Mouse (Mus musculus) spleen, postnatal 36 days (tissue): Measurements from ENCODE around the gene Rapgef6.
A peak's percentile ranks its signal among the peaks of the same experiment; 100 is the strongest.
"Not testable (repeated sequence)": the region's sequence is repeated elsewhere in the genome, so short reads cannot be mapped to it uniquely, and the experiment has no call there.

Experiments used
- DNase-seq, 2 experiments: peaks; one replicate each; pipeline ENCODE4 v3.0.0; 2022; ENCODE audit warnings: low spot score in 2 of 2, mixed read lengths in 1 of 2

Rapgef6 gene

DNA sequence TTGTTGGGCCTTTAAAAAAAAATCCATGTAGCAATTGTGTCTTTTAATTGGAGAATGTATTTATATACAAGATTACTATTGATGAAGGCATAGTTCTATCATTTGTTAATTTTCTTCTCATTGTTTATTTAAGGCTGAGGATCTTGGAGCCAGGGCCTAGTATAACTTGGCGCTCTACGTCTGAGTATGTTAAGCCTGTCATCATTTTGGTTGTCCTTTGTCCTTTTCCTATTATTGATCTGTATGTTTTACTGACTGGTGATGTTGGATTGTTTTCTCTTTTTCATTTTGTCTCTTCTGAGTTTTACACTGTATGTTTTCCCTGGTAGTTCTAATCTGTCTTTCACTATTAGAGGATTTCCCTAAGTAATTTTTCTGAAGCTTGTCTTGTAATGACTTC is 52.1 kb downstream of the Rapgef6 start:
- no peak for DNase-seq

- DNase-seq, result no peak
Observed at GRCm38 (mm10) chr11:54592585-54592984, 69.9 kb downstream of the Rapgef6 start.

DNA sequence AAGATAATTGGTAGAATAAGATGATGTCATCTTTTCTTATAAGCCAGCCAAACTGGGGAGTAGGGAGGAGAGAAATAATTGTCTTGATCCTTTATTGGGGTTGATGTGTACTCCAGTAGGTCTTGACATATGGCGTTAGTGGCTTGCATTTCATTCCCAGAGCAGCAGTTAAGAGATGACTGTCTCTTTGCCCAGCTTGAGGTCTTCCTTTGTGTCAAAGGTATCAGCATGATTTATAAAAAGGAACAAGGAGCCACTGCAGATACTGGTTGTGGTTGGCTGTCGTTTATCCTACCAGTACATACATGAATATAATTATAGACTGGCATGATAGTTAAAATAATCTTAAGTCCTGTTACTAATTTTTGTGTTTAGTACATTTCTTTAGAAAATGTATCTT is 71.4 kb downstream of the Rapgef6 start:
- DNase-seq, result no peak

GRCm38 (mm10) chr11:54595053-54595452 is 72.4 kb downstream of the Rapgef6 start:
- peak in 1 of 2 experiments; percentile 3 for DNase-seq

- no peak for DNase-seq
Observed at GRCm38 (mm10) chr11:54595905-54596555, 73.4 kb downstream of the Rapgef6 start.

DNA sequence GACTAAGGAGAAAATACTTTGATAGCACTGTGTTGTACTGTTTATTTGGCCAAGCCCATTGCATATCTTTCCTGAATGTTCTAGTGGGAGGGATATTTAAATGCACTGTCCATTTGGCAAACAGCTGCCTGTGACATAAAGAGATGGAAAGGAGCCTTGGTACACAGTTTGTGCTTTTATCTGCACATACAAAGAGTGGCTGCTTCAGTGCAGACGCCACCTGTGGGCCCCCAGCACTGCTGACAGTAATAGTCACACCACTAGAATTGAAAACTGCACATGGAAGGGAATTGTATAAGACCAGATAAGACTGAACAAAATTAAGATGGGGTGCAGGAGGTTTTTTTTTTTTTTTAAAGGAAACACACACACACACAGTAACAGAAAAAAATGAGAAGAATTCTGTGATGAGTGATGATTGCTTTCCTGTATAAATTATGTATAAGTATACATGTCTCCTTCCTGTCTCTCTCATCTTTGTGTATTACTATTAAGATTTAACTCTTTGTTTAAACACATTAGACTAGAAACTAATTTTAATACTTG is 75.3 kb downstream of the Rapgef6 start:
- no peak for DNase-seq

GRCm38 (mm10) chr11:54601121-54601520 is 78.5 kb downstream of the Rapgef6 start:
- no peak for DNase-seq

DNA sequence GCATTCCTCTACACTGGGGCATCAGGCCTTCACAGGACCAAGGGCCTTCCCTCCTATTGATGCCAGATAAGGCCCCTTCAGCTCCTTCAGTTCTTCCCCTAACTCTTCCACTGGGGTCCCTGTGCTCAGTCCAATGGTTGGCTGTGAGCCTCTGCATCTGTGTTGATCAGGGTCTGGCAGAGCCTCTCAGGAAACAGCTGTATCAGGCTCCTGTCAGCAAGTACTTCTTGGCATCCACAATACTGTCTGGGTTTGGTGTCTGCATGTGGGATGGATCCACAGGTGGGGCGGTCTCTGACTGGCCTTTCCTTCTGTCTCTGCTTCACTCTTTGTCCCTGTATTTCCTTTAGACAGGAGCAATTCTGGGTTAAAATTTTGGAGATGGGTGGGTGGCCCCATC is 80.1 kb downstream of the Rapgef6 start:
- not testable (repeated sequence) for DNase-seq

DNA sequence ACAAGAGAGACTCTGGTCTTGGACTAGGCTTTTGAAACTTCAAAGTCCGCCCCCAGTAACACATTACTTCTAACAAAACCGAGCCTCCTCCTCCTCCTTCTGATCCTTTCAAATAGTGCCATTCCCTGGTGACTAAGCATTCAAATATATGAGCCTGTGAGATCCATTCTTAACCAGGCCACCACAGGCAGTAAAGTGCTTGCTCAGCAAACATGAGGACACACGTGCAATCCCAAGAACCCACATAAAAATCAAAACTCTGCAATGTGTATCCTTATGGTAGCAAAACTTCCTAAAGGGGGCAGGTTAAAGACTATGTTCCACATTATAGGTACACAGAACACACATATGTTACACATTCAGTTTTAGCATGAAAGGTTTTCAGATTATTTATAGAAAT is 81.8 kb downstream of the Rapgef6 start:
- no peak for DNase-seq

GRCm38 (mm10) chr11:54613628-54614027 is 91.0 kb downstream of the Rapgef6 start:
- DNase-seq, result no peak

DNA sequence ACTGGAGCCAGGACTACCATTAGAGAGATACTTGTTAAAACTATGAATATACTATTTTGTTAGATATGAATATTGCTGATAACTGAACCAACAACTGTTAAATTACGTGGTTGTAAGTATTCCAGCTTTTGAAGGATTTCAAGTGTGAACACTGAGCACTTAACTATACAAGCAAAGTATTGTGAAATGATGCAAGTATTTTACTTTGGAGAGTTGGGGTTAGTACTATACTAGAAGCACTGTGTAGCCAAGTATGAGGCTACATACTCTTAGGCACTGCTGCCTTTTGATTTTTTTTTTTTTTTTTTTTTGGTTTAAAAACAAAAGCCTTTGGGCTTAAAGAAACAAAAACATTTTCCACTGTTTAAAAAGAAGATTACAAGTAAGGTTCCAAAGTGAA is 91.9 kb downstream of the Rapgef6 start:
- no peak for DNase-seq

GRCm38 (mm10) chr11:54618841-54619240 is 96.2 kb downstream of the Rapgef6 start:
- DNase-seq, result no peak

DNA sequence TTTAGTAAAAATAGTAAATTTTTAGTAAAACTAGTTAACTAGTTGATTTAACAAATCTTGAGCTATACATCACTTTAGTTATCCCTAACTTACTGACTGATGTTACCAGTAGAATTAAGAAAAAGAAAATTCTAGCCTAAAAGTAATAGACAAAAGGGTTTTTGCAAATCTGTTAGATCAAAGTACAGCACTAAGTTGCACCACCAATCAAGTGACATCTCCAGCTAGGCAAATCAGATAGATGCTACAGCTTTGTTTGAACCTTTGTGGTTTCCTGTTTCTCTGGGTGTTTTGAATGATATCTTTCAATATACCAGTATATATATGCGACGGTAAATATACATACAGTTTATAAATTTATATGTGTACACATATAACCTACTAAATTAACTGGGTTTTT is 99.1 kb downstream of the Rapgef6 start:
- no peak for DNase-seq

- DNase-seq, result peak in 1 of 2 experiments; percentile 3
Observed at GRCm38 (mm10) chr11:54626905-54627304, 104.3 kb downstream of the Rapgef6 start.

DNA sequence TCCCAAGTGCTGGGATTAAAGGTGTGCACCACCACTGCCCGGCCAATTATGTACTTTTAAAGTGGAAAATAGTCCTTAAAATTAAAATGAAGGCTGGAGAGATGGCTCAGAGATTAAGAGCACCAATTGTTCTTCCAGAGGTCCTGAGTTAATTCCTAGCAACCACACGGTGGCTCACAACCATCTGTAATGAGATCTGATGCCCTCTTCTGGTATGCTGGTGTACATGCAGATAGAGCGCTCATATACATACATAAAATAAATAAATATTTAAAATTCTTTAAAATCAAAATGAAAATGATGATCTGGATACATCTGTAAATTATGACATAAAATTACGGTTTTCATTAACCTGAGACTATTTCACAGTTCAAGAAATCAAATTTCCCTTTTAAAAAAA is 123.8 kb downstream of the Rapgef6 start:
- DNase-seq, result no peak

- no peak for DNase-seq
Observed at GRCm38 (mm10) chr11:54648573-54648972, 125.9 kb downstream of the Rapgef6 start.

GRCm38 (mm10) chr11:54655420-54655819 is 132.8 kb downstream of the Rapgef6 start:
- DNase-seq, result no peak

- DNase-seq, result no peak
Observed at GRCm38 (mm10) chr11:54673575-54674298, 151.1 kb downstream of the Rapgef6 start.

DNA sequence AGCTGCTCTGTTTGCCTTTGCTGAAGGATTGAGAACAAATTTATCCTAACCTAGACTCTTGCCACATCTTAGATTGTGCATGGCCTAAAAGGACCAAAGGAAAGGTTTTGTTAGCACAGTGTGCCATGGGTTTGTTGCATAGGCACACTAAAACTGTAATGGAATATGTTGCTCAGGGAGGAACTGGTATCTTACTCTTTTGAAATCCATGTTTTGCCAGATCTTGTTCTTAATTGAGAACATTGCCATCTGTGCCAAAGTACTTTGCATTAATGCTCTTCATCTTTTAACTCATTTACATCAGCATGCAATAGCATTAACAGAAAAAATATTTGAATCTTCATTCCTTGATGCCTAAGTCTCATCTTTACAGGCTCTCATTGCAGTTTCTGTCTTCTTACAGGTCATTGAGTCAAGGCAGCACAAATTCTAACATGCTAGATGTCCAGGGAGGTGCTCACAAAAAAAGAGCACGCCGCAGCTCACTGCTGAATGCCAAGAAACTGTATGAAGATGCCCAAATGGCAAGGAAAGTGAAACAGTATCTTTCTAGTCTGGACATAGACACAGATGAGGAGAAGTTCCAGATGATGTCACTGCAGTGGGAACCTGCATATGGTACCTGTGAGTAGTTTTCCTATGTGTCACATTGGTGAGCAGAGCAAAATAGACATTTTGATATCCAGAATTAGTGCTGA is 153.3 kb downstream of the Rapgef6 start:
- DNase-seq, result no peak

- no peak for DNase-seq
Observed at GRCm38 (mm10) chr11:54679141-54679540, 156.5 kb downstream of the Rapgef6 start.

DNA sequence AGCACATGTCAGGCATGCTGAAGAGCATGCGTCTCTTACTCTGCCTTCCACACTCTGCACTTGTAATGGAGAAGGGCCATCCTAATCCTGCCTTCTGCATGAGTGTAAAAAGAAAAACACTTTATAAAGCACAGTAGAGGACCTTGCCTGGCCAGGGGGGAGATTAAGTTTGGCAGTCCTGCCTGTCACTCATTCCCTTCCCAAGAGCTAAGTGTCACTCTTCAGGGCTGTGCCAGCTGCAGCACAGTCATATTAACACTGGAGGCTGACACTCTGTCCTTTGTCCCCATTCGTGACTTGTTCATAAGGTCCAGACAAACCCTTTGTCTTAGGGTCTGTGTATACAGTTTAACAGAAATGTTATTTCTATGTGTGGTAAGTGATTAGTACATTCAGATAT is 162.2 kb downstream of the Rapgef6 start:
- DNase-seq, result no peak

GRCm38 (mm10) chr11:54690171-54690570 is 167.5 kb downstream of the Rapgef6 start:
- DNase-seq, result no peak

GRCm38 (mm10) chr11:54691179-54691578 is 168.5 kb downstream of the Rapgef6 start:
- no peak for DNase-seq
